Mouse (Mus musculus) G1E (cell line): Measurements from ENCODE around the gene Naaa.

Experiments used
- CTCF ChIP-seq: IDR thresholded peaks from 2 replicates; pipeline ENCODE4 v1.5.1; 2012; ENCODE audit warnings: low read depth, low read length, inconsistent platforms, mixed read lengths
- GATA1 ChIP-seq: IDR thresholded peaks from 2 replicates; pipeline ENCODE4 v1.6.1; 2012; ENCODE audit warnings: borderline replicate concordance, low read length, inconsistent platforms, mixed read lengths

DNA sequence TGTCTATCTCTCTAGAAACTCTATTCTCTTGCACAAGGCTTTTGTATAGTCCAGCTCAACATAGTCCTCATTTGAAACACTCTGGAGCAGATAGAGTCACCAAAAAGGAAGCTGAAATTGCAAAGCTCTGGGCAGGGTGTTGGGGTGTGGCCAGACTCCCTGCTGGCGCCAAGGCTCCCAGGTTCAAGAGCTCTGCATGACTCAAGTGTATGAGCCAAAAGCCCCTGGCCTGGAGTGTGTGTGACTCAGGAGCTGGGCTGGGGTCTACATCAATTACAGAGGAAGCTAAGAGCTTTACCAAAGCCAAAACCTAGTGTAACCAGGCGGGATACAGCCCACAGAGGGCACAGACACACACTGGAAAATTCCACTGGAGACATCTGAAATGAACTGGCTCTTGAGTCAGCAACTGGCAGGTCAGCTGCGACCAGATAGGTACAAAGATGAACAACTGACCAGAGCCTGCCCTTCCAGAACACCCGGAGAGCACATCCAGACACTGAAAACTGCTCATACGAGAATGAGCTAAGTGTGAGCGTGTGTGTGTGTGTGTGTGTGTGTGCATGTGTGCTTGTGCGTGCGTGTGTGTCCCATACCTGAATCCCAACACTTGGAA lies 57.6 kb downstream of the Naaa start:
- TF ChIP-seq CTCF (no peak), GATA1 (no peak)
